ENCODE assay signal across 24 mouse cellular contexts in genomic region chr7:110204208-110204607, GRCm38 (mm10). TPM values are rescaled to one million over a fixed set of nuclear protein-coding genes. Genes with fewer than 3 reads are reported as not detected.
DNase-seq lines count a peak whose midpoint lies in the region; ATAC-seq lines count a peak whose summit lies in the region.
"Had no signal": no experiment of that assay in that cellular context is flagged by ENCODE, and none has a peak within 500 bp of the region (broad histone marks: within the 10 kb centered on the region; RNA-seq: fewer than 3 reads in every experiment).

No protein-coding gene starts in this region.

- WGBS in macrophage (ENCODE audit: missing documents), result 54% methylated on average over 4 of the region's 4 CpGs
- WGBS in intestine, embryonic 16.5 days, result 75% methylated on average over 4 of the region's 4 CpGs

- DNase-seq in CD4-positive helper T cell, adult 2 months (ENCODE audit: low read depth, low spot score), result peak; percentile 28
- no peak for DNase-seq in Muller cell, postnatal 12 days (ENCODE audit: inconsistent ontology term)
- no peak for DNase-seq in adrenal gland, postnatal 25 days
- no peak for DNase-seq in adrenal gland, adult 2 months
- DNase-seq: adrenal gland, postnatal 10 days; cerebellum, adult 2 months; cerebellum, adult 9-11 months; cerebellum, postnatal 25 days; gastrocnemius, postnatal 10 days; gastrocnemius, postnatal 36 days; heart, adult 11 months; kidney, adult 11 months had no signal

- peak; percentile 77 for ATAC-seq in common myeloid progenitor, adult 5-6 weeks (replicated peaks; ENCODE audit: low read depth, poor library complexity, severe bottlenecking)
- peak; percentile 47; the same call in 1 of the 2 replicates for ATAC-seq in megakaryocyte-erythroid progenitor cell, adult 5-6 weeks (replicated peaks; ENCODE audit: low FRiP score, low TSS enrichment, poor library complexity, severe bottlenecking)
- ATAC-seq in intestine, embryonic 16.5 days, result no peak
- ATAC-seq: forebrain, embryonic 13.5 days; forebrain, embryonic 16.5 days had no signal

- no peaks in the 10 kb centered on the region for H3K27me3 ChIP-seq in intestine, embryonic 16.5 days (replicated peaks; ENCODE audit: control insufficient read depth, insufficient read depth, low read length)
- H3K27me3 ChIP-seq: CH12.LX; forebrain, embryonic 13.5 days; hindbrain, embryonic 12.5 days; hindbrain, embryonic 15.5 days had no signal

- H3K9ac ChIP-seq in intestine, embryonic 16.5 days (ENCODE audit: low read depth, low read length), result no peak overlapping the region
- H3K9ac ChIP-seq: forebrain, embryonic 13.5 days; hindbrain, embryonic 12.5 days; hindbrain, embryonic 15.5 days had no signal

- H3K4me1 ChIP-seq in intestine, embryonic 16.5 days (ENCODE audit: control insufficient read depth, insufficient read depth, low read length), result no peaks in the 10 kb centered on the region
- H3K4me1 ChIP-seq: forebrain, embryonic 10.5 days; forebrain, embryonic 13.5 days; hindbrain, embryonic 12.5 days; hindbrain, embryonic 15.5 days had no signal

- H3K4me3 ChIP-seq in macrophage (ENCODE audit: inconsistent target), result no peak overlapping the region
- H3K4me3 ChIP-seq in intestine, embryonic 16.5 days (ENCODE audit: low read length), result no peak overlapping the region
- H3K4me3 ChIP-seq: forebrain, embryonic 10.5 days; forebrain, embryonic 13.5 days; hindbrain, embryonic 12.5 days; hindbrain, embryonic 15.5 days had no signal

- no peaks in the 10 kb centered on the region for H3K36me3 ChIP-seq in macrophage (ENCODE audit: inconsistent target)
- H3K36me3 ChIP-seq in intestine, embryonic 16.5 days (ENCODE audit: control insufficient read depth, insufficient read depth, low read length), result no peaks in the 10 kb centered on the region
- H3K36me3 ChIP-seq: forebrain, embryonic 10.5 days; G1E; hindbrain, embryonic 12.5 days; hindbrain, embryonic 15.5 days had no signal

- H3K79me2 ChIP-seq in macrophage (ENCODE audit: inconsistent target), result no peaks in the 10 kb centered on the region

- H3K9me3 ChIP-seq in intestine, embryonic 16.5 days (ENCODE audit: control insufficient read depth, low read length), result 0 out of 2 replicates have a peak, but pooled peaks cover 6% of the 10 kb centered on the region
- H3K9me3 ChIP-seq: hindbrain, embryonic 15.5 days had no signal

- H3K4me2 ChIP-seq in intestine, embryonic 16.5 days (ENCODE audit: low read depth, low read length), result no peak overlapping the region
- H3K4me2 ChIP-seq: forebrain, embryonic 13.5 days; heart, embryonic 11.5 days; hindbrain, embryonic 12.5 days; hindbrain, embryonic 15.5 days had no signal

- peak overlapping the region; percentile 71 for H3K27ac ChIP-seq in macrophage
- no peak overlapping the region for H3K27ac ChIP-seq in intestine, embryonic 16.5 days (ENCODE audit: low read length)
- H3K27ac ChIP-seq: forebrain, embryonic 10.5 days; forebrain, embryonic 13.5 days; hindbrain, embryonic 12.5 days; hindbrain, embryonic 15.5 days had no signal

RNA-seq across cellular contexts. Expression of gene Swap70, which starts 17.3 kb away (rescaled TPM):
- total RNA-seq in common myeloid progenitor, adult 5-6 weeks (2017), result 62.2 and 66.2 TPM in 2 replicates
- total RNA-seq in macrophage (2018; cell fraction: chromatin; rRNA removed), result 1,000 to 10,000 TPM in 1 of 26 experiments, 100 to 1,000 TPM in 25; 109 to 1,215 (median 168) TPM
- 100 to 1,000 TPM in 4 of 26 experiments, 10 to 100 TPM in 22; 49.9 to 246 (median 55.3) TPM for total RNA-seq in macrophage (2018; cell fraction: cytosol; rRNA removed)
- 100 to 1,000 TPM in 21 of 26 experiments, 10 to 100 TPM in 5; 92.3 to 689 (median 138) TPM for total RNA-seq in macrophage (2018; cell fraction: nucleus; rRNA removed)
- 47.8 to 56.9 TPM (median 50.1 TPM) in 3 replicates for polyA plus RNA-seq in macrophage (2018)
- total RNA-seq in megakaryocyte-erythroid progenitor cell, adult 5-6 weeks (2014; fragmentation: Nextera tagmentation), result 18.6 and 21.5 TPM in 2 replicates
- total RNA-seq in megakaryocyte-erythroid progenitor cell, adult 5-6 weeks (2017), result 38.6 and 41.5 TPM in 2 replicates
- 16.2 and 26.7 TPM in 2 replicates for total RNA-seq in adrenal gland, postnatal 25 days (2021)
- total RNA-seq in adrenal gland, adult 2 months (2021), result 10 to 100 TPM; 12.6 to 23.2 TPM
- 10.7 and 13.0 TPM in 2 replicates for polyA plus RNA-seq in adrenal gland, adult 2 months (2012; rRNA removed)
- 28.4 and 28.5 TPM in 2 replicates for polyA plus RNA-seq in intestine, embryonic 16.5 days (2015; fragmentation: Nextera tagmentation; extraction: Ambion mirVana)
